In genomic region chr11:90739501-90739900, GRCm38 (mm10) we compare ENCODE assay signal across 27 mouse cellular contexts. TPM values are rescaled to one million over a fixed set of nuclear protein-coding genes. Genes with fewer than 3 reads are reported as not detected.
DNase-seq lines count a peak whose midpoint lies in the region; ATAC-seq lines count a peak whose summit lies in the region.
"Had no signal": no experiment of that assay in that cellular context is flagged by ENCODE, and none has a peak within 500 bp of the region (broad histone marks: within the 10 kb centered on the region; RNA-seq: fewer than 3 reads in every experiment).

No protein-coding gene starts in this region.

- no peak overlapping the region for H3K27ac ChIP-seq in kidney, embryonic 14.5 days (ENCODE audit: low read depth, low read length)
- no peak overlapping the region for H3K27ac ChIP-seq in kidney, embryonic 15.5 days
- H3K27ac ChIP-seq: embryonic facial prominence, embryonic 13.5 days; forebrain, embryonic 12.5 days; forebrain, embryonic 15.5 days; heart, adult 2 months; heart, embryonic 10.5 days; heart, embryonic 13.5 days; hindbrain, embryonic 14.5 days; hindbrain, postnatal 0 days had no signal

- H3K4me1 ChIP-seq in kidney, embryonic 14.5 days (ENCODE audit: control insufficient read depth, insufficient read depth, low read length), result no peaks in the 10 kb centered on the region
- no peaks in the 10 kb centered on the region for H3K4me1 ChIP-seq in kidney, embryonic 15.5 days
- H3K4me1 ChIP-seq: forebrain, embryonic 15.5 days; heart, embryonic 10.5 days; heart, embryonic 13.5 days had no signal

- no peaks in the 10 kb centered on the region for H3K36me3 ChIP-seq in kidney, embryonic 14.5 days (ENCODE audit: control insufficient read depth, insufficient read depth, low read length)
- H3K36me3 ChIP-seq in kidney, embryonic 15.5 days, result no peaks in the 10 kb centered on the region
- H3K36me3 ChIP-seq: embryonic facial prominence, embryonic 13.5 days; forebrain, embryonic 12.5 days; forebrain, embryonic 15.5 days; G1E; heart, embryonic 10.5 days; heart, embryonic 13.5 days had no signal

- H3K9ac ChIP-seq in kidney, embryonic 14.5 days (ENCODE audit: low read depth, low read length), result no peak overlapping the region
- H3K9ac ChIP-seq in kidney, embryonic 15.5 days, result no peak overlapping the region
- H3K9ac ChIP-seq: embryonic facial prominence, embryonic 13.5 days; forebrain, embryonic 12.5 days; forebrain, embryonic 15.5 days; heart, embryonic 13.5 days; hindbrain, embryonic 14.5 days had no signal

- H3K9me3 ChIP-seq in kidney, embryonic 14.5 days (ENCODE audit: control insufficient read depth, low read length), result no peaks in the 10 kb centered on the region
- H3K9me3 ChIP-seq in kidney, embryonic 15.5 days (replicated peaks), result no peaks in the 10 kb centered on the region
- H3K9me3 ChIP-seq: embryonic facial prominence, embryonic 13.5 days; forebrain, embryonic 12.5 days; forebrain, embryonic 15.5 days; G1E; heart, embryonic 10.5 days; heart, embryonic 13.5 days had no signal

- H3K4me3 ChIP-seq in kidney, embryonic 14.5 days (ENCODE audit: low read length), result no peak overlapping the region
- no peak overlapping the region for H3K4me3 ChIP-seq in kidney, embryonic 15.5 days (replicated peaks)
- H3K4me3 ChIP-seq: embryonic facial prominence, embryonic 13.5 days; erythroblast, embryonic 14.5 days; forebrain, embryonic 12.5 days; forebrain, embryonic 15.5 days; heart, adult 2 months; heart, embryonic 10.5 days; heart, embryonic 13.5 days had no signal

- ATAC-seq in kidney, embryonic 14.5 days (ENCODE audit: low FRiP score, low TSS enrichment), result no peak
- no peak for ATAC-seq in kidney, embryonic 15.5 days (replicated peaks; ENCODE audit: low FRiP score)
- ATAC-seq: forebrain, embryonic 15.5 days; hindbrain, postnatal 0 days; inflammation-experienced regulatory T-cells, adult 6 months; intestine, embryonic 16.5 days; Patski had no signal

- intact Hi-C loops in gastrocnemius, postnatal 36 days (cut with DNase I), result no loop called here

- peak; percentile 41 to 55 for DNase-seq in cerebellum, postnatal 25 days
- no peak for DNase-seq in cerebellum, adult 8-10 months
- peak; percentile 9 for DNase-seq in gastrocnemius, postnatal 10 days
- DNase-seq in gastrocnemius, postnatal 36 days, result no peak
- peak; percentile 61 for DNase-seq in kidney, postnatal 10 days
- DNase-seq in kidney, postnatal 36 days, result peak; percentile 26 to 90
- DNase-seq: adrenal gland, postnatal 14 days; B cell, adult 2 months; cerebellum, adult 11-12 months; cerebellum, adult 9-10 months; heart, adult 2 months; heart, postnatal 14 days; heart, postnatal 4 days had no signal

- WGBS in kidney, embryonic 14.5 days, result 87% methylated on average over 3 of the region's 3 CpGs
- 84% methylated on average over 3 of the region's 3 CpGs for WGBS in kidney, embryonic 15.5 days

- no peak overlapping the region for H3K4me2 ChIP-seq in kidney, embryonic 14.5 days (replicated peaks; ENCODE audit: low read depth, low read length)
- H3K4me2 ChIP-seq in kidney, embryonic 15.5 days, result no peak overlapping the region
- H3K4me2 ChIP-seq: embryonic facial prominence, embryonic 13.5 days; forebrain, embryonic 12.5 days; forebrain, embryonic 15.5 days; heart, embryonic 13.5 days; hindbrain, embryonic 14.5 days had no signal

- no peaks in the 10 kb centered on the region for H3K27me3 ChIP-seq in kidney, embryonic 14.5 days (ENCODE audit: control insufficient read depth, insufficient read depth, low read length)
- no peaks in the 10 kb centered on the region for H3K27me3 ChIP-seq in kidney, embryonic 15.5 days
- H3K27me3 ChIP-seq: embryonic facial prominence, embryonic 13.5 days; forebrain, embryonic 12.5 days; forebrain, embryonic 15.5 days; heart, embryonic 13.5 days; Patski had no signal

RNA-seq across cellular contexts. Expression of gene Tom1l1, which starts 51.3 kb away (rescaled TPM):
- total RNA-seq in gastrocnemius, postnatal 10 days (2021), result 10 to 100 TPM; 13.7 to 16.5 TPM
- 10 to 100 TPM; 11.7 to 13.9 TPM for total RNA-seq in gastrocnemius, postnatal 36 days (2021)
- 26.5 and 36.6 TPM in 2 replicates for polyA plus RNA-seq in kidney, embryonic 14.5 days (2014; fragmentation: Nextera tagmentation; extraction: Ambion mirVana)
- 36.0 and 39.3 TPM in 2 replicates for polyA plus RNA-seq in kidney, embryonic 15.5 days (2015; fragmentation: Nextera tagmentation; extraction: Ambion mirVana)

Comparison
In these comparisons a context has a peak if more than half of its experiments do, and no peak if none do; other contexts are left out.
1. DNase-seq: peak in cerebellum, postnatal 25 days (2 of 2), gastrocnemius, postnatal 10 days (single experiment), kidney, postnatal 10 days (single experiment) and kidney, postnatal 36 days (2 of 2); none in cerebellum, adult 8-10 months (single experiment) and gastrocnemius, postnatal 36 days (0 of 2).